Mouse (Mus musculus) brain, embryonic 18.5 days (tissue): Measurements from ENCODE around the gene Prrxl1.

Experiments
- DNase-seq: peaks from one replicate; pipeline ENCODE4 v3.0.0-alpha.2; 2012; ENCODE audit warnings: low read depth, low spot score

Prrxl1 gene

DNA sequence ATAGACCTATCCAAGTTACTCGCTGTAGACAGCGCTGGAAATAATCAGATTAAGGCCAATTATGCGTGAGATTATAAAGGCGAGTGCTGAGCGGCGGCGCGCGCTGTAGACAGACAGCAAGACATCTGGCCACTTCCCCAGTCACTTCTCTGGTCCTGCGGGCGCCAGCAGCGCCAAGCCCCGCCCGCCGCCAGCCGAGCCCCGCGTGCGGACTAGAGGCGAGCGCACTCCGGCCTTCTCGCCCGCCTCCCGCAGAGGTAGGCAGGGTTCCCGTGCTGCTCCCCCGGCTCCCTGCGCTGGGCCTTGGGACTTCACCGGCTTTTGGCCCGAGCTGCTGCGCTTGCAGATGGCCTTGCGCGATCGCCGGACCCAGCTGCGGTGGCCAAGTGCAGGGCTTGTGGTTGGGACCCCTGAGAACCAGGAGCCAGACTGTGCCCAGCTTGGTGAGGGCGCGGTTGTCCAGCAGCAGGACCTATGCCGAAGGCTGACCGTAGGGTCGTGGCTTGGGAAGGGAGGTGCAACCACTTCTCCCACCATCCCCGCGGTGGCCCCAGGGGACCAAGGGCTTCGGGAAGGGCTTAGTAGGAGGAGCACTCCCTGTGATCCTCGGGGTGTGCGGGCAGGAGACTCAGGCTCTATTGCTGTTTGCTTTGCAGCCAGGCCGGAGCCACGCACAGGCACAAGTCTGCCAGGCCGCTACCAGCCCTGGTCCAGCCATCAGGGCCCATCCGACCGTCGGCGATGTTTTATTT lies at the start of gene Prrxl1:
Prrxl1 (plus strand) TSS at position 118 of the 752 bp plus-strand sequence.
- DNase-seq = no peak

DNA sequence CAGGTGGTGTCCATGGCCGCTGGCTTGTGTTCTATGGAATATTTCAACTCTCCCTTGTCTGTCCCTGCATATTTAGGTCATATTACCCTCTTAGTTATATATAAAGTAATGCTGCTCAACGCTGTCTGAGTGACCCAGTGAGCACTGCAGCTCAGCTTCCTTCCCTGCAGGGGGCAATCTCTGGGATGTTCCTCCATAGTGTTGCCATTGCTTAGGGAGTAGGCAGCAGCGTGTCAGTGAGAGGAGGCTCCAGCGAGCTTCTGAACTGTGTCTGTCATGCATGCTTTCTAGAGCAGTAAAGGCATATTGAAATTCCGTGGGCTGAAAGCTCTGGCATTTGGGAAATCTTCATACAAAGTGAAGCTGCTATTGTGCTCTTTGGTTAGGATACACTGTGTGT lies 47.4 kb upstream of the Prrxl1 start:
- DNase-seq = no peak

DNA sequence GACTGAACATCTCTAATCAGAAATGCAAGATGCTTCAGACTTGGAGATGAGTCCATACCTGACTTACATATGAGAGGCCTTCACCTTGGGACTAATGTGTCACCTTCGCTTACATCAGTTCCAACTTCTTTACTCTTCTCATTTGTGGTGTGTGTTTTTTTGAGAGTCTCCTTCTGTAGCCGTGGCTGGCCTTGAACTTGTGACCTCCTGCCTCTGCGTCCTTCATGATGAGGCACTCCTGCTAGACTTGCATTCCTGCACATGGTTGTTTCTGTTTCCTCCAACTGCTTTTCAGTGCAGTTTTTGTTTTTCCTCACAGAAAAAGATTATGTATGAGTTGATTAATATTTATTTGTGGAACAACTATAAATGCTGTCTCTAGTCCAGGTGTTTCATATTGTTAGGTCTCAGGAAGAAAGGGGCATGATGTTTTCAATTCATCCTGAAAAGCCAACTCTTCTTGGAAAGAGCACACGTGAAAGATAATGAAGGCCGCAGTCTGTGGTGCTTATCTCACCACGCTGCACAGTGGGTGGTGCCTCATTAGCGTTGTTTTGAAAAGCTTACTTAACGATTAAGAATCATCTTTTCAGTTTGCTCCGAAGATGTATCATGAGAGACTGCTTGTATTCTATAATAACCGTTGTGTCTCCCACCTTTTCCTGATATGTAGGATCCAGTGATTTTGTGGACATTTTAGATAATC lies 45.9 kb upstream of the Prrxl1 start:
- DNase-seq = no peak

DNA sequence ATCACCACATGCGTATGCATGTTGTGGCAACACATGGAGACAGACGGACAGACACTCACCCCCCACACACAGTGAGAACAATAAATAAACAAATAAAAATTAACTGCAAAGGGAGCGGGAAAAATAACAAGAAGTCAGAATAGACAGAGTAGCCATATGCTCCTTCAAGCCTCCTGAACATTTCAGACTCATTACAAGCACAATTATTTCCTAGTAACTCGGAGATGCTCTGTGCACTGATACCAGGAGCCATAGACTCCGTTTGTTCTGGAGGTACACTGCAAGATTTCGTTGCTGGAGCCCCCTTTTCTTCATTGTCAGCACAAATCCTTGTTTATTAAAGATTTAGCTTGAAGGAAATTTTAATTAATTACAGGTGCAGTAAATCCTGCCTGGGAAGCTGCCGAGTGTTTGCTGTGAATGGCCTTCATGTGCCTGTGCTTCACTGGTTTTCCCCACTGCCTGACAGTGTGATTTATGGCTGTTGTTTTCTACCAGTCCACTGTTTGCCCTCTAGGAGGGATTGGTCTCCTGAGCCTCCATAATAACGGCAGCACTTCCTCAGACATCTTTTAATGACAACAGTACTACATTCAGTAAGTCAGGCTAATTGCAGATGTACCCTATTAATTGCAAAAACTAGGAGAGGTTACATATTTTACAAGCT lies 44.2 kb upstream of the Prrxl1 start:
- DNase-seq = no peak

DNA sequence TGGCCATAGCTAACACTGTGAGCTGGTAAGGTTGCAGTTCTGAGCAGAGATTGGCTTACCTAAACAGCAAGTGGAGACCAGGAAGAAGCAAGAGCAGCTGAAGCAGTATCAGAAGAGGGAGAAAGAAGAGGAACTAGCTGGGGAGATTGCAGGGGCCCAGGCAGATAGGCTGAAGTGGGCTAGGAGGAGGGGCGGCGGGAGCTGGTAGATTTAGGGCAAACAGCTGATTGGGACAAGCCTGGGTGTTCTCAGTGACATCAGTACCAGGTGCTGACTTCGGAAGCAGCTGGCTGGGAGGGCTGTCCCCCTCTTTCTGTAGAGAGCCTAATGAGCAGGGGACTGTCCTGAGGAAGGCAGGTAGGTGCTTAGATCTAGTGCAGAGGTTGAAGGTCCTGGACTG lies 37.8 kb upstream of the Prrxl1 start:
- DNase-seq = no peak

DNA sequence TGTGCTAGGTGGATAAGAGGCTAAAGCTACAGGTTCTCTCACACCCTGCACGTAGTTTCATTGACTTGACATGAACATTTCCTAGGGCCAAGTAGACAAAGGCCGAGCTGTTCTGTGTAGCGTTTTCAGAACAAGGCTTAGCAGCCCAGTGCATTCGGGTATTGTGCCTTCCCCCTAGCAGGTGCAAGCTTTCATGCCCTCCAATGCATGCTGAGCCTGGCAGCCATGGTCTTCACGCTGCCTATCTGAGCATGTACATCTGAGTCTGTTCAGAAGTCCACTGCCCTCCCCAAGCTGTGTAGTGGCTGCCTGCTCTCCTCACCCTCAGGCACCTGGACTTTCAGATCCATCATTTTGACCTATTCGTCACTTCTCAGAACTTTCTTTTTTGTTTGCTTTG lies 35.5 kb upstream of the Prrxl1 start:
- DNase-seq = no peak

DNA sequence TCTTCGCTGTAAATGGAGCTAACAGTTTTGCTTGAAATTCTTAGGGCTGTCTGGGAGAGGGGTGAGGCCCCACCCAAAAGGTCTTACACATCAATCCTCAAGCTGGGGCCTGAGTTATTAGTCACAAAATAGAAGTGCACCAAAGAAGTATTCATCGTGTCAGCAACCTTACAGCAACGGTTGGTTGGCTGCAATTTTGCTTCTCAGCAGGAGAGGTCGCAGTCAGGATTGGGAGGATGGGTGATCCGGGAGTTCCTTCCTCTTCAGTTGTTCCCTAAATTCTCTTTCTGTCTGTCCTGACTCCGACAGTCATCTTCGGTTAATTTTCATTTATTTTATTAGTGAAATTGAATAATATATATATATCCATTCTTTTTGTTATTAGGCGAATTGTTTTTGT lies 26.7 kb upstream of the Prrxl1 start:
- no peak for DNase-seq

DNA sequence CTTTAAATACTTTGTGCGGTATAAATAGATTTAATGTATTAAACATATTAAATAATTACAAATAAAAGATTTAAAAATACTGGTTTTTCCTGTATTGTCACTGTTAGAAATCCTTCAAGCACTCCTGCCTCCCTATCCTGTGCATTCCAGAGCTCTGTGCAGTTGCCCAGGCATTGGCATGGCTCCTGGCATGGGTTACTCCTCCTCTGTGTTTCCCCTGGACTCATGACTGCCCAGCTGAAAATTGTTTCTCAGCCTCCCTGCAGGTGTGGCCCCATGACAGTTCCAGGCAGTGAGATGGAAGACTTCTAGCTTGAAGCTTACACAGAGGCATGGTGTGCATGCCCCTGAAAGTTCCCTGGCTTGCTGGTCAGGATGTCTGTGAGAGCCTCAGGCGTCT lies 20.8 kb upstream of the Prrxl1 start:
- DNase-seq = no peak

DNA sequence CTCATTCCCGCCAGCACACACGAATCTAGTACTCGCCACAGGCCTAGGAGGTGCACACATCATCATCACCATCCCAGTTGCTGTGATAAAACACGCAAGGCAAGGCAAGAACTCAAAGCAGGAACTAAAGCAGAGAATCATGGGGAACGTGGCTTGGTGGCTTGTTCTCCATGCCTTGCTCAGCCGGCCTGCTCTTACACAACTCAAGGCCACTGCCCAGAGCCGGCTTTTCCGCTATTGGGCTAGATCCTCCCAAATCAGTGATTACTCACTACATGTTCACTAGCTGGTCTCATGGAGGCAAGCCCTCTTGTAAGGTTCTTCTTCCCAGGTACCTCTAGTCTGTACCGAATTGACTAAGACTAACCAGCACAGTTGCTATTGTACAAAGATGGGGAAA lies 15.5 kb upstream of the Prrxl1 start:
- no peak for DNase-seq

DNA sequence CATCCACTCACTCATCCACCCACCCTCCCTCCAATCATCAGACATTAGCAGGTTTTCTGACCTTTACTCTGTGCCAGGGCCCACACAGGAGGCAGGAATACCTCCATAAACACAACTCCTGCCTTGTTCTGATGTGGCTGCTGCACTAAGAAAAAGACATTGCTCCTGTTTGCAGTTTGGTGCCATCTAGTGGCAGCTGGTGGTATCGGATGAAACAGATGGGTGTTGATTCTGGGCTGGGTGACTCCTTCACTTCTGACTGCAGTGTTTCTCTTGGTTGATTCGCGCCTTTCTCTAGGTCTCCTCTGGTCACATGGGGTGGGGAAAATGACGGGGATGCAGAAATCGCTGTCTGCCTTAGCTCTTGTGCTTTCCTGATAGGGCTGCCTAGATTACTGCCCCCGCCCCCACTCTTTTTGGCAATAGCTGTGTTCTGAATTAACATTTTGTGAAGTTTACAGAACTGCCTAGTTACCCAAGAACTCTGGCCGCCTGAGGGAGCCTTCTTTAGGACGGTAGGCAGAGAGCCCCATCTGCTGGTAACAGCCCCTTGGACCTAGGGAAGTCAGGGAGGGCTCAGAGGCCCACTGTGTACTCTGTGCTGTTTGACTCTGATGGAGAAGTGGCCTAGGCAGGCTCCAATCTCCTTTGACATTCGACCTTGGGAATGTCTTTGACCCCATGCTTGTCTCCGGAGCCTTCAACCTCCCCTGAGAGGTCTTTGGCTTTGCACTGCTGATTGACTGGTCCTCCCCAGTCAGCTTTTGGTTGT lies 12.0 kb upstream of the Prrxl1 start:
- no peak for DNase-seq

DNA sequence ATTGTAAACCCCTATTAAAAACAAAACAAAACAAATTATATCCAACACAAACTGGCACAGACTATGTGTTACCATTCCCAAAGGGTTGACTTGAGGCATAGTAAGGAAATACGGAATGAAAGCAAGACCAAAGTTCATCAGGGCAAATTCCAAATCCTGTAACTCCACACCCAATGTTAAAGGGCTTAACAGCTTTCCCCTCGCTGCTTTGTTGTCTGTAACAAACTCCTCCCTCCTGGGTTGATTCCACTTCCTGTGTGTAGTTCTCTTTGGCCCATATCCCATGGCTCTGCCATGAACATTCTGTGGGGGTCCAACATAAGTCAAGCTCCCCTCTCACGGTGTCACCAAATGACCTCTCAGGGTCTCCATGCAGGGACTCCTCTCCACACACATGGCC lies 8.8 kb upstream of the Prrxl1 start:
- no peak for DNase-seq

DNA sequence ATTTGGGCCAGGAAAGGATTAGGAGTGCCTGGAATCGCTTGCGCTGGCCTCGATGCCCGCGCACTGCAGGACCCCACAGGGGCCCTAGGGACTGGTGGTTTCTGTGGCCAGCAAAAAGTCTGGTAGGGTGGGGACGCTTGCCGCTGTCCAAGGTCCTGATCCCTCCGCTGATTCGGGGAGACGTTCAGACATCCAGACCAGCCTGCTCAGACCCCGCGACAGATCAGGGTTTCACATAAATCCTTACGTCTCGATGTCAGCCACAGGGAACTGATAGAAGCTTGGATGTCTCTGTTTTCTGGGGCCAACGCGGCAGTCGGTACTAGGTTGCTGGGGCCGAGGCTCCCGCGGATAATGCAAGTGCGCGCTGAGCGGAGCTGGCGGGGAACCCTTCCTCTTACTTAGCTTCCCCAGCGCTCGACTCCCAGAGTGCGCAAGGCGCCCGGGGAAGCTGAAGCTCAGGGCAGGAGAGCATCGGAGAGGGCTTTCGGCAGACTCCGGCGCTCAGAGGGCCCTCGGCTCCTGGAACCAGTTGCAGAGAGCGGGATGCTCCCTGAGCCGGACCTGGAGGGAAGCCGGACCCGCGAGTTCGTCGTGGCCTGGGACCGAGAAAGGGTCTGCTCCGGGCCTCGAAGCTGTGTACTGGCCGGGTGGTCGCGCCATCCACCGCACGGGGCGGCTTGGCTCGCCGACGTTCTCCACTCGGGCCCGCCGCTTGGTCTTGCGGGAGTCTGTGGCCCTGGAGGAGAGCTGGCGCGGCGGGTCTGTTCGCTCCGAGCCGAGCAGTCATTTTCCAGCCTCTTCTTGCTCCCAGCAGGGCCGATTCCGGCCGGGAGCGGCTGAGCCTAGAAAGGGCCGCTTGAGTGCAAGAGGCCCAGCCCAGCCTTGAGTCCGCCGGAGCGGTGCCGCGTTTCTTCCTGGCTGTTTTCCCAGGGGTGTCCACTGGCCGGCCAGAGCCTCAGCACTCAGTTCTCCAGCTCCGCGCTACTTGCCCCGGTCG lies 1.7 kb upstream of the Prrxl1 start:
- DNase-seq = no peak

DNA sequence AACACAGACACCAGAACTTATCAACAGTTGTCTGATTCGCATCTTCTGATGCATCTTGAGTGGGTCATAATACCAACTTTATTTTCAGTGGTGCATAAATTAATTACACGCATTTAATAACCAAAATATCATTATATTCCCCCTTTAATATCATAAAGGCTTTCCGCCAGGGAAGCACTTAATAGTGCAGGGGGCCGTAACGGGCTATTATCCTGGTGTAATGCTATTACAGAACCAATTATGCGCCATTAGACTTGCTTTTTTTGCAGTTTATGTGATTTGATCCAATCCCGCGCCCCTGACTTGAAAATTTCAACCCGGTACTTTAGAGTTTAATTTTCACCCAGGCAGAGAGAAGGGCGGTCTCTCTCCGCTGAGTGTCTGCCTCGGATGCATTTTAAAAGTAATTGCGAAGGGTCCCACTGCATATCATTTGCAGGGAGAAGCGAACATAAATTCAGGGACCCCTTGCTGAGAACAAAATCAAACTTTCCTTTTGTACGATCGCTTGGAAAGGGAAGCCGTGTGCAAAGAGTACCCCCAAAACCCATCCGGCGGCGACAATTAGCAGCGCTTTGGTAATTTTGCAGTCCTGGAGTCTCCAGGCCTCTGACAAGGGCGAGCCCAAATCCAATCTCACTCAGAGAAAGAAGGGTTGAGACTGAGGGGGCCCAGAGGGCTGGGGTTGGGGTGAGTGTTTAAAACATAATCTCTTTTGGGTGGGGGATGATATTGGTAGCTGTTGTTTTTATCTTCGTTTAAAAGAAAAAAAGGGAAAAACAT lies 579 bp upstream of the Prrxl1 start:
- no peak for DNase-seq

DNA sequence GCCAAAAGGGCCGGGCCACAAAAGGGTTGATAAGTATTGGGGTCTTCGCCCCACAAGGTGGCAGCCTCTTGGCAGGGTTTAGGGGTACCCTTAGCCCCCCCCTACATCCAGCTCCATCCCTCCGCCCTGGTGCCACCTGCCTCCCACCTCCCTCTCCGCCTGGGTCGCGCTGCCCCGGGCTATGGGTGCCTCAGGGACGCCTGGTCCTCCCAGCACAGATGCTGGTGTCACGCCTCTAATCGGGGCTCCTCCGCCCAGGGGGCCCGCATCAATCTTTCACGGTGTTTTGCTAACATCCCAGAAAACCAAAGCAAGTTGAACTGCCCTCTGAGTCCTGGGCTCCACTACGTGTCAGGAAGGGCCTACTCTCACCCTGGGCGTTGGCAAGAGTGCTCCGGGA lies 903 bp downstream of the Prrxl1 start:
- DNase-seq = no peak

DNA sequence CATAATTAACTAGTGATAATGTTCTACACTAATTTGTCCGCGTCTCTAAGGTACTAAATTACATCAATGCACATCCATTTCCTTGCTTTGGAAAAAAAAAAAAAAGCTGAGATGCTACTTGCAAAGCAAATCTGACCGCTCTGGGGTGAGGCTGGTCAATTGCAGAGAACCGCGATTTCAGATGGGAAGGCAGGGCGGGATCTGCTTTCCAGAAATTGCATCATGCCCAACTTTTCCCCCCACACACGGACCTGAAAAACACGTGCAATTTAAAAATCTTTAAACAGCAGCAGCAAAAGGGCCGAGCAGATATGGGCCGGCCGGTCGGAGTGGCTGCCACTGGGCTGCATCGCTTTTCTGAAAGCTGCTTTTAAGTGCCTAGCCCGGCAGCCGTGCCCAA lies 6.3 kb downstream of the Prrxl1 start:
- no peak for DNase-seq

DNA sequence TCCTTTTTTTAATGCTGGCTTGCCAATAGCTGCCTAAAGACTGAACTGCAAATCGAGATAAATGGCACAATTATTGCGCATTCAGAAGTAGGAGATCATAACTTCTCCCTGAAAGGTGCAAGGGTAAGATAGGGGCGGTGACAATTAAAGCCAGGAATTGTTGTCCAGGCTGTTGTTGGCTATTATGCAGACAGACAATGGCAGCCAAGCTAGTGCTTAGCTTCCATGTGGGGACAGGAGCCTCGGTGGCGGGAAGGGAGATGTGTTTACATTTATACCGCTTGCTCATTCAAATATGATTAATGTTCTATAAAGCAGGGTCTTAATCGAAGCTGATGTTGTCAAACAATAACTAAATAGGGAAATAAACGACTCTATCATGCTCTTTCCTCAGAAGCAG lies 7.1 kb downstream of the Prrxl1 start:
- DNase-seq = no peak

DNA sequence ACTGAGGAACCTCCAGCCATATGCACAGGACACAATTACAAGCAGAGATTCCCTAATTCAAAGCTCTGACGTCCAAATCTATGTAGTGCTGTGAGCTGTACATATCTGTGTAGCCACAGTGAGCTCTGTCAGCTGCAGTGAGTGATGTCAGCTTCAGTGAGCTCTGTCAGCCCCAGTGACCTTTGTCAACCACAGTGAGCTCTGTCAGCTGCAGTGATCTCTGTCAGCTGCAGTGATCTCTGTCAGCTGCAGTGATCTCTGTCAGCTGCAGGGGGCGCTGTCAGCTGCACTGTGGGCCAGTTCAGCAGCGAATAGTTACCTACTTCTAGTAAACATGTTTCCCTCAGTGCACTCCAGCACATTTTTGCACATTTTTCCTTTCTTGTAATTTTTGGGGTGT lies 10.2 kb downstream of the Prrxl1 start:
- no peak for DNase-seq

DNA sequence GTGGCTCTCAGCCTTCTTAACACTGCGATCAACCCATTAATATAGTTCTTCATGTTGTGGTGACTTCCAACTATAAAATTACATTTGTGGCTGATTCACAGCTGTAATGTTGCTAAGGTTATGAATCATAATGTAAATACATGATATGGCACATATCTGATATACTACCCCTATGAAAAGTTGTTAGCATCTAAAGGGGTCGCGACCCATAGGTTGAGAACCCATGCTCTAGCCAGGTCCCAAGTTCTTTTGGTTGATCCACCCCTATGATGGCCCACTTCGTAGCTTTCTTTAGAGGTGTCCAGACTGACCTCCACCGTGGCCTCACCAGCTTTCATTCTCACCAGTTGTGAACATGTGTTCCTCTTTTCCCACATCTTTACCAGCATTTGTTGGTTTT lies 18.0 kb downstream of the Prrxl1 start:
- DNase-seq = no peak

DNA sequence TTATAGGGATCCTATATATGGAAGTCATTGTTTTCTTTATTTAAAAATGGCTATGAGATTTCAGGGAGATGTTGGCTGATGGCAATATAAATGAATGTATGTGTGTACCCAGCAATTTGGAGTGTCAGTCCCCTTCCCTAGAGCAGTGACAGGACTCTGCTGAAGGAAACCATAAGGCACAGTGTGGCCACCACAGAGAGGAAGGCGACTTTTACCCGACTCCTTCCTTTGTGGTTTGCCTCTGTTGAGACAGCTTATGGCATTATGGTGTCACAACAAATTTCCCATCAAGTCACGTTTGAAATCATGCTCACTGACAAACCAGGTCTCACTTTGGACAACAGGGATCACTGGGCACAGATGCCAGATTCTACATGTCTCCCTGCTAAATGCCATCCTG lies 25.0 kb downstream of the Prrxl1 start:
- DNase-seq = no peak

DNA sequence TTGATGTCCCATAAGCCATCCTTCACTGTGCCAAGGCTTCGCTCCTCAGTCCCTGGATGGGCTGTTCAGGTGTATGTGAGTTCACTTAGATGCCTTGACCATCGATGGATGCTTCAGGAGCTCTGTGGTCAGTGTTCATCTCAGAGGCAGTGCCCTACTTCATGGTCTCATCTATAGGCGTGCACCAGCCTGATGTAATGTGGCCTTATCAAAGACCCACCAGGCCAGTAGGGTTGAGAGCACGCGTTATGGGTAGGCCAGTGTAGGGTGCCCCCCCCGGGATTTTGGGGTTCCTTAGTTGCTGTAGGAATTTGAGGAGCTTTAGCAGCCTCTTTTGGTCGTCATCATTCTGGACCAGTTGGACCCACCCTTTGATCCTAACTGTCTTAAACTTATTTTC lies 25.6 kb downstream of the Prrxl1 start:
- DNase-seq = no peak
